In genomic region chr15:96566850-96567271, GRCm38 (mm10) we compare ENCODE assay signal across 8 mouse cellular contexts.
DNase-seq lines count a peak whose midpoint lies in the region; ATAC-seq and TF ChIP-seq lines count a peak whose summit lies in the region.

No protein-coding gene starts in this region.

- H3K9me3 ChIP-seq in megakaryocyte, embryonic 14.5 days = peaks cover 13% of the 10 kb centered on the region
- no peaks in the 10 kb centered on the region for H3K9me3 ChIP-seq in stomach, postnatal 0 days (ENCODE audit: control insufficient read depth, low read length)

- TF ChIP-seq EP300 in stomach, postnatal 0 days (optimal IDR thresholded peaks at IDR 0.05) = no peak

- peaks cover 42% of the 10 kb centered on the region for H3K4me1 ChIP-seq in megakaryocyte, embryonic 14.5 days
- H3K4me1 ChIP-seq in stomach, postnatal 0 days (replicated peaks; ENCODE audit: control insufficient read depth, insufficient read depth) = no peaks in the 10 kb centered on the region; the same call in 1 of the 2 replicates

- peak; percentile 57 for DNase-seq in ovary, postnatal 36 days (ENCODE audit: low spot score)
- no peak for DNase-seq in ovary, postnatal 10 days (ENCODE audit: low spot score)
- DNase-seq in heart, postnatal 25 days (ENCODE audit: low spot score) = peak; percentile 12
- peak; percentile 75 to 86 for DNase-seq in kidney, postnatal 4 days
- peak; percentile 88 for DNase-seq in stomach, postnatal 0 days (ENCODE audit: low spot score)
- no peak for DNase-seq in layer of hippocampus, adult 9-10 months (ENCODE audit: low spot score)

- intact Hi-C loops in heart, postnatal 25 days (cut with DNase I) = no loop called here

- TF ChIP-seq CTCF in stomach, postnatal 0 days (IDR thresholded peaks at IDR 0.05; ENCODE audit: low read depth) = peak; percentile 42

- peak overlapping the region; percentile 52 for H3K4me2 ChIP-seq in stomach, postnatal 0 days (replicated peaks; ENCODE audit: low read depth)

- H3K36me3 ChIP-seq in megakaryocyte, embryonic 14.5 days (replicated peaks; ENCODE audit: low read length) = no peaks in the 10 kb centered on the region
- H3K36me3 ChIP-seq in stomach, postnatal 0 days (ENCODE audit: control insufficient read depth, insufficient read depth, low read length) = no peaks in the 10 kb centered on the region

- peak overlapping the region; percentile 85 for H3K4me3 ChIP-seq in megakaryocyte, embryonic 14.5 days (replicated peaks)
- H3K4me3 ChIP-seq in stomach, postnatal 0 days (ENCODE audit: low read depth, low read length) = peak overlapping the region; percentile 36

- no peaks in the 10 kb centered on the region for H3K27me3 ChIP-seq in megakaryocyte, embryonic 14.5 days (replicated peaks)
- no peaks in the 10 kb centered on the region for H3K27me3 ChIP-seq in stomach, postnatal 0 days (ENCODE audit: control insufficient read depth, insufficient read depth, low read length)

- H3K27ac ChIP-seq in stomach, postnatal 0 days (replicated peaks) = peak overlapping the region; percentile 53

- H3K9ac ChIP-seq in stomach, postnatal 0 days (ENCODE audit: low read length) = peak overlapping the region; percentile 45

- WGBS in stomach, postnatal 0 days = 18% methylated on average over 14 of the region's 14 CpGs

- ATAC-seq in erythroid progenitor cell, adult 5-6 weeks (replicated peaks; ENCODE audit: low FRiP score, poor library complexity, severe bottlenecking) = peak; percentile 42; the same call in 1 of the 2 replicates
- ATAC-seq in stomach, postnatal 0 days (ENCODE audit: low FRiP score, low TSS enrichment) = peak; percentile 78

Comparison
In these comparisons a context has a peak if more than half of its experiments do, and no peak if none do; other contexts are left out.
1. DNase-seq: peak in ovary, postnatal 36 days (single experiment), heart, postnatal 25 days (single experiment), kidney, postnatal 4 days (2 of 2) and stomach, postnatal 0 days (single experiment); none in ovary, postnatal 10 days (single experiment) and layer of hippocampus, adult 9-10 months (single experiment).